Mouse (Mus musculus): ENCODE data around the gene Ghr.

Gene Ghr

DNA sequence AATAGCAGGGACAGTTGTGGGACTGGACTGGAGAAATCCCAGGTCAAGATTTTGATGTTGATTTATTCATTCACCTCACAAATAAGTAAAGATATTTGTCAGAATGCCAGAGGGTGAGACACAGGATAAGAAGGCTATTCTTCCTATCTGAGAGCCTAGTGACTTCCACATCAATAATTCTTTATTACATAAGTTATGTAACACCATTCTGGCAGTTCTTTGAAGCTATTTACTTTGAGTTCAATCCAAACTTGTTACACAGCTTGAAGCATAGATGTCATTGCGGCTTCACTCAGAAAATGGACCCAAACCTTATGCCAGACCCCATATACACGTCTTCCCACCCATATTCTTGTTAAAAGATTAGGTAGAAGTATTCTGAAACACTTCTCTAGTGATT is 133.7 kb downstream of the Ghr start:
- DNase-seq (ENCODE audit: low read depth, low spot score): no peak

DNA sequence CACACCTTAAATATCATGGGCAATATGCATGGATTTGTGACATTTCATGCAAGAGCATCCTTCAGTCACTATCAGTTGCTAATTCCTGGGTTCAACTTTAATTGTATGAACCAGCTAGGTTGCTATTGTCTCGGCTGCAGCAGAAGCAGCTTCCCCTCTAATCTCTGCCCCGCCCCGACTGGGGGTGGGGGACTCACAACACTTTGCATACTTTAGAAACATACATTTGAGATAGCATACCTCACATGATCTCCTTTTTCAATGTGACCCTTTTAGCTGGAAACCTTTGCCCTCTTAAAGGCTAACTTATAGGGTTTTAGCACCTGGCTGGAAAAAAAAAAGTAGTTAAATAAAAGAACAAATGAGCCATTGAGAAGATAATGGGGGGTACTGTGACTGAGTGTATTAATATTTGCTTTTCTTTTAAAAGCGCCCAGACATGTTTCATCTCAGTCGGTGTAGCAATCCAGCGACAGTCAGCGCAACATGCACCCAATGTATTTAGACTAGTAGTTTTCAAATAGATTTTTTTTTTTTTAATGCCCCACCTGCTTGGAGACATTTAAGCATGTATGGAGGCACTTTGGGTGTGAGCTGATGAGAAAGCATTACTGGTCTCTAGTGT is 137.9 kb downstream of the Ghr start:
- no peak for DNase-seq (ENCODE audit: low read depth, low spot score)

DNA sequence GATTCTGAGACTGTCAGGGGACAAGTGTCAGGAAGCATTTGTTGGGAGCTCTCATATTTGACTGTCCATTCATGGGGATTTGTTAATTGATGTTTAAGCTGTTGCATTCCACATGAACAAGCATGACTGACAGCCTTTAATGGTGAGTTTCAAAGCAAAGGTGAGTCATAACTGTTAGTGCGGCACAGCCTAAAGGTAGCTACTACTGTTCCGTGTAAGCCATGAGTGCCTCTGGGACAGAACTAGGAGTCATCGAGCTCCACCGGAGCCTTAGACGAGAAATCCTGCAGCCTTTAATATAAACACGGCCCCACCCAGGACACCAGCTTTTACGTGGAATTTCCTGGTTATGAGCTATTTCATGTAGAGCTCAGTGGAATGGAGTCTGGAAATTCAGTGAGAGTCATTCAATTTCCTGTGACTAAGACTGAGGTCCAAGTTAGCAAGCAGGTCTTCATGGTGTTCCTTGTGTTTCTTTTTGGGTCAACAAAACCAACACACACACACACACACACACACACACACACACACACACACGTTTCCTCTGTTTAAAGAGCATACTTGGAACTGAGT is 138.8 kb downstream of the Ghr start:
- DNase-seq (ENCODE audit: low read depth, low spot score): no peak

DNA sequence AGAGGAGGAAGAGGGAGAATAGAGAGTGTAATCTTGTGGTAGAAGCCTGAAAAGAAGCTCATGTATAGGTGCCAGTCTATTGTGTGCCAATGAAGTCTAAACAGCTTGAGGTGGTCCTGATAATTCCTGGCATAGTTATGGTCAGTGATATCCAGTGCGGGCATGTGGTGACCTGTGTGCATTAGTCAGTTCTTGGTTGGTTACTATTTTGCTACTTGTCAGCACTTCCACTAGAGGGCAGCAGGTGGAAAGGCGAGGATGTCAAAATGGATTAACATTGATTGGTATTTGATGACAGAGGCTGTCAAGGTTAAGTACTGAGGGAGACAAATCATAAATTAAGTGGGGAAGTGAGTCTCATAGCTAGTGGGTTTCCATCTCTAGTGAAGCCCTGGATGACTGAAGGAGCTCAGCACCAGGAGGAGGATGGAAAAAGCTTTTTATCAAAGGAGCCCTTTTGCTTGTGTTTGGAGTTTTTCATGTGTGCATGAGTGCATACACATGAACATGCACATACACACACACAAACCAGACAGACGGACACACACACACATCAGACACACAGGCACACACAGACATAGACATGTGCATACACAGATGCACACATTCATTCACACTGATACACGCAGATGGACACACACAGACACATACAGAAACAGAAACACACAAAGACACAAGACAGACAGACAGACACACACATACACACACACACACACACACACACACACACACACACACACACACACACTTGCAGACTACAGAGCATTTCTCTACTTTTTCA is 141.6 kb downstream of the Ghr start:
- peak; percentile 30 for DNase-seq (ENCODE audit: low read depth, low spot score)

DNA sequence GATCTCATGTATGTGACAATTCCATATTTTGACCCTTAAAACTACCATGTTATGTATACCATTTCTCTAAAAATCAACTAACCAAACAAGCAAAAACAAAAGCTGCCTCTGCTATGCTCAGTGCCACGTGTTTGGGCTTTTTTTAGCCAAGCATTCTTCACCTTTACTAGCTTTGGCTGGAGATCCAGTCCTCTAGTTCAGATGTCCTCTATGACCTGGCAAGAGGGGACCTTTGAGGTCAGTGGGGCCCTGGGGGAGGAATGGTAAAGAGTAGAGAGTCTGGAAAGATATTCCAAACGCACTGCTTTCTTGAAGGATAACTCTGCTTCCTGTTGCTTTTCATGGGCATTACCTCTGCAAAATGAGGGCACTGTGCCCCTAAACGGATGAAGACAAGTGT is 145.9 kb downstream of the Ghr start:
- no peak for DNase-seq (ENCODE audit: low read depth, low spot score)

DNA sequence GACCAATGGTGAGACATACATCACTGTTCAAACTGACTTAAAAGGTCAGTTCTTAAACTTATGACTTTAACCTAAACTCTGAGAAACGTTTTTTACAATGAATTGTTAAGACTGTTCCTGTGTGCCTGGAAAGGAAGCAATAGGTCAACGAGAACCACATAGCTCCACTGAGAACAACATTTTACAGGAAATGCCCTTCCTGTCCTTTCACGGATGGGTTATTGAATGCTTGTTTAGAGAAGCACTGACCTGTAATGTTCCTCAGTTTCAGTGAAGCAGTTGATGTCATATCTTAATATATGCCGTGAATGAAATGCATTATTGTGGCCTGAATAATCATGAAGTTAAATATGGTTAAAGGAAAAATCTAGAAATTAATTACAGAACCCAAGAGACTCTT is 147.7 kb downstream of the Ghr start:
- DNase-seq (ENCODE audit: low read depth, low spot score): no peak

DNA sequence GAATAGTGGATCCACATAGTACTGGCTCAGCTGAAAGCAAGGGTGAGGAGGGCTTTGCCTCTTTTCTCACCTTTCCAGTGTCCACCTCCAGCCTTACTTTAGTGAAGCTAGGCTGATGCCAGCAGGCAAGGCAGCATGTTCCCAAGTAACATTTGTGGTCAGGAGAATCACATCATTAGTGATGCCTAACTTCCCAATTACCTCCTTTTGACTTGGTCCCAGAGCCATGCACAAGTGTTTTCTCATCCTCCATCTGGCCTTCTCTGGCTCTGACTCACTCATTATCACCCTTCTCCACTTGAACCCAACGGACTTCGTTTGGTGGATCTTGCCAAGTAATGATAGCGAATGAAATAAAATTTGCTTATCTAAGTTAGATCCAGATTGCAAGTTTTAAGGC is 148.8 kb downstream of the Ghr start:
- no peak for DNase-seq (ENCODE audit: low read depth, low spot score)

DNA sequence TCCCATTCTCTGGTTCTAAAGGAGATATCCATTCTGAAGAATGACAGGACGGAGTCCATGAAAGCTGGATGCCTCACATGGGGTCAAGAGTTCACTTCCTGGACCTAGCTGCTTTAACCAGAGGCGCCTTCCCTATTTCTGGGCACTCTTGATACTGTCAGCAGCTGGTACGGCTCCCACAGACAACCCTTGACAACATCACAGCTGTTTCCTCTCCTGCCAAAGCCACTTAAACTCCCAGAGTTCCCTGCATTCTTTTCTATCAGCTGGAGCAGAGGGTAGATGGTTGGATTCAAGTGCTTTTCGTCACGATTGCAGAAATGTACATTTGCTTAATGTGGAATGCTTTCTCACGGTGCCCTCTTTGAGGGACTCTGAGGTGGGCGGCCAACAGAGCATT is 150.0 kb downstream of the Ghr start:
- no peak for DNase-seq (ENCODE audit: low read depth, low spot score)

DNA sequence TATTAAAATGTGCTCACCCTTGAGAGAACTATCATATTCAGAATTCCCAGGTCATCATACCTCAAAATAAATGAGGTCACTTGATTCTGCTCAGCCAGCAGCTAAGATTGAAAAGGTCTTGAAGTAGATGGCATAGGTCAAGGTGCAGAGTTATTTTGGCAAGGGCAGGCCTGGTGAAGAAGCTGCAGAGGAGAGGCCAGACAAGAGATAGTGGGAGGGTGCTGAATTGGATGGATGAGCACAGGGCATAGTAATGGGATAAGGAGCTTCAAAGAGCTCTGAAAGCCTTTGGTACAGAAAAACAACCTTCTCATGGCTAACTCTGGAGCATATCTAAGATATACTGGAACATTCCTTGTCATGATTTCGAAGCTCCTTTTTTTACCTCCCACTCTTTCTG is 150.5 kb downstream of the Ghr start:
- no peak for DNase-seq (ENCODE audit: low read depth, low spot score)

DNA sequence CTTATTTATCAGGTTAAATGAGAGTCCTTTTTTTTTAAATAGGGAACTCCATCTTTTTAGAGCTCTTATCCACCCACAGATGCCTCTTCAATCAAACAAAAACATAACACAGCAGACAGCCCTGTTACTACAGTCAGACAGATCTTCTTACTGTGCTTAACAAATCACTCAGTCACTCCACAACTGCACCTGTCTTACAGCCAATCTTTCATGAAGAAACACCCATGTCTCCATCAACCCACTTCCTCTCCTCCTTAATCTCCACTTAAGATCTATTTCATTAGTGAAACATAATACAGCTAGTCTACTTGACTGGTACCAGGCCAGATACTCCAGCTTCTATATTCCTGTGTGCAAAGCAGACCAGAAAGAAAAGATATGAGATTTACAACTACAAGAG is 153.9 kb downstream of the Ghr start:
- DNase-seq (ENCODE audit: low read depth, low spot score): no peak

DNA sequence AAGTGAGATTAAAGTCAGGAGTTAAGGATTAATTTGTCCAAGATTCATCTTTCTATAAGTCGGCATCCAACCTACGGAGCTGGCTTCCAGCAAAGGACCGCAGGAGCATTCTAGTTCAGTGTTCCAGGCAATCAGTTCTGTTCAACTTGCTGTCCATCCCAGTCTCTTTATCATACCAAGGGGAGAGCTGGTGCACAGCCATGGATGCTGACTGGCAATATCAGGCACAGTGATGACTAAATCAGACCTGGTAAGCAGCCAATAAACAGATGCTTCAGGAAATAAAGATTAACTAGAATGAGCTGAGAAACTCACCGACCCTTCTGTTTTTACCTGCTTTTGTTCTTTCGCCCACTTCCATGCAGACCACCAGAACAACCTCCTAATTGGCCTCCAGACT is 154.3 kb downstream of the Ghr start:
- DNase-seq (ENCODE audit: low read depth, low spot score): no peak

DNA sequence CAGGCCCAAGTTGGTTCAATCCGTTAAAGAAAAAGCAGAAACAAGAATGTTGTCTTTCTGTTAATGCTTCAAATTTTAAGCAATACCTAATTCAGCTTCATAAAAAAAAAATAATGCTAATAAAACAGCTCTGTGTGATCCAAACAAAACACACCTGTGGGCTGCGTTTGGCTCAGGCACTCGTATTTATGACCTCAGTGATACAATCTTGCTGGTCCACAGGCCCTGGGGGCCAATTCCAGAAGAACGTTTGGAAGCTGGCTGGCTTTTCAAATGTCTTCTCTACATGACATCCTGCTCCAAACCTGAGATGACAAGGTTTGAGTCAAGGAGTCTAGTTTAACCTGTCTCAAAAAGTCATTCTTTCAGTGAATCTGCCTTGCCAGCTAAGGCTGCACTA is 156.9 kb downstream of the Ghr start:
- DNase-seq (ENCODE audit: low read depth, low spot score): no peak

DNA sequence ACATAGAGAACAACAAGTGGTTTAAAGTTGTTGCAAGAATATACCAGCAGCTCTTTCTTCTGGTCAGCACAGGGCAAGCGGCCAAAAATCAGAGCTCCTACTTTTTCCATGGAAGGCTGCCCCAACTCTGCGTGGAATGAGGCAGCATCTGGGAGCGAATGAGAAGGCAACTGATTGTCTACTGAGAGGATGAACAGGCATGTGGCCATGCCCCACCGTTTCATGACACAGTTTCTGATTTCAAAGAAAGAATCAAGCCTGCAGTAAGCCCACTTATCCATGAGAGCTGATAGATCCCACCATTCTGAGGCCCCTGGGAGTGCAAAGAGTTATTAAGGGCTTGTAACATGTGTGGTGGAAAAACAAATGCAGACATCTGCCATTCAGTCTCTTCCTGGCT is 160.1 kb downstream of the Ghr start:
- DNase-seq (ENCODE audit: low read depth, low spot score): no peak

DNA sequence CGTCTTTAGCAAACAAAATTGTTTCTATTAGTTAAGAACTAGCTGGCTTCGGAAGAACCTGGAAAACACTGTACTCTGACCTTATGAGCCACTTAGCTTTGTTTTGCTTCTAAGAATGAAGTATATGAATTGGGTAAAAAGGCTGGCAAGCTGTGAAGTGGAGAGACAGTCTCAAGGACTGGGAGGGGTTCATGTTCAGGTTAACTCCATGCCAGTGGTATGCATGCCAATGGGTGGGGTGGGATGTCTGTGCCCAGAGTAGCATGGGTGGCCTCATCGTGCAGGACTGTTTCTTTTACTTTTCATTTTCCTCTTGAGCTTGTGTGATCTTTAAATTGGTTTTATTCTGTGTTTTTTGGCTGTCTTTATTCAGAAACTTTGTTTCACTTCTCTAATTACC is 165.6 kb downstream of the Ghr start:
- no peak for DNase-seq (ENCODE audit: low read depth, low spot score)

DNA sequence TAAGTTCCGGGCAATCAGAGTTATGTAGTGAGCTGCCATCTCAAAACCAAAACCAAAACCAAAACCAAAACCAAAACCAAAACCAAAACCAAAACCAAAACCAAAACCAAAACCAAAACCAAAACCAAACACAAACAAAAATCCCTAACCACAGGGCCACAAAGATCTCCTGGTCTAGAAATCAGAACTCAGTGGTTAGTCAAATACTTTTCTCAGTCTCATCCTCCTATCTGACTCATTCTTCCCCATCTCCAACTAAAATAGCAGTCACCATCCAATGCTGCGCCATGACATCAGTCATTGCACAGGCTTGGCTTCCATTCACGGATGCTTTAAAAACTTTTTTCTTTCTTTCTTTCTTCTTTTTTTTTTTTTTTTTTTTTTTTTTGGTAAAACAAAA is 170.2 kb downstream of the Ghr start:
- DNase-seq (ENCODE audit: low read depth, low spot score): no peak

DNA sequence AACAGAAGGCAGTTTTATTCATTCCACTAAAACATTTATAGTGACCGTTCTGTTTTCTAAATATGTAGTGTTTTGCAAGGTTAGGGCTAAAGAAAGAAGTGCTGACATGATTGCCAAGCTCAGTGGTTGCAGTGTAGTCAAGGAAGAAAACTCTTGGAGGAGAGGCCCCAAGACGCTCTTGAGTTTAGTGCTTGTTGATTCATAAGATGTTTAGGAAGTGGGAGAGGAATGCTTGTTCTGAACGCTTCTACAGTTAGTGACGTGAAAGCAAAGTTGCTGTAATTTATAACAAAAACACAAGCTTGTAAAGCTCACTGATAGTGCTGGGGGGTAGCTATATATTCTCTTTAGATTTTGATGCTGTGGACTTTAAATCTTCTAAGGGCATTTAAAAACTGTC is 174.8 kb downstream of the Ghr start:
- DNase-seq (ENCODE audit: low read depth, low spot score): no peak

DNA sequence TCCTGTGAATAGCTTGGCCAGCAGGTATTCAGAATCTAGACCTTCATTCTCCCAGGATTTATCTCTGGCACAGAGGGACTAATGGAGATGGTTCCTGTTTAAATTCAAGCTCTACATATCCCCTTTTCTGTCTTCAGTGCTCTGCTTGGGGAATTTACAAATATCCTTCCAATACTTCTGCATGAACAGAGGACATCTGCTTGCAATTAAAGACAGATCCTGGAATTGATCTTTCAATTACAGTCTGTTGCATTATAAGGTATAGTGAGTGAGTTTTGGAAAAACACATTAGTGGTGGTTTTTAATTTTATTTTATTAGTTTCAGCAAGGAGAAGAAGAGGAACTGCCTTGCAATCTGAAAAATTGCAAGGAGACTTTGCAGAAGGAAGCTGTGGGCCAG is 184.1 kb downstream of the Ghr start:
- peak; percentile 20 for DNase-seq (ENCODE audit: low read depth, low spot score)

DNA sequence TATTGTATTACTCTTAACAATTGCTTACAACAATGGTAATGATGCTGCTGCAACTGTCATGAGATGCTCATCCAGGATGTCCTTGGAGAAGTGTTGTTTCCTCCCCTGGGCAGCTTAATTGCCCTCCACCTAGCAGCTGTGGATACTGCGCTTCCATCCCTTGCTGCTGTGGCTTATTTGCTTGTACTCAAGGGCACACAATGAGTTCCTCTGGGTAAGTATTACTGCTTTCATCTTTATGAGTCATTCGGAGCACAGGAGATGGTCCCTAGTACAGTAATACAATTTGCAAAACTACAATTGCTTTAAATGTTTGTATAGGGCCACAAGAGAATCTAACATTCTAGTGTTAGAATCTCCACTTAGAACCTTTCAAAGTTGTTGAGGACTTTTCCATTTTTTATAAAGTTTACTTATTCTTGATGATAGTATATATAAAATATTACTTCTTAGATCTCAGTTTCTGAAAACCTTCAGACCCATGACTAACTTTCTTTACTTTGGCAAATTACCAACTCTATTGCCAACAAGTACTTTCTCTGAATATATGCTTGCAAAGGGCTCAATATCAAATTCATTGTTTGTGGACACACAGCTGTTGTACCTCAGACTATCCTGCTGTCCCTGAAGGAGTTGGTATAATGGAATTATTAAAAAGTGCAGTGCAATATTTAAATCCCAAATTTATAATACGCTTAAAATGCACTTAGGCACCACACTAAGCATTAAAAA is 185.8 kb downstream of the Ghr start:
- no peak for DNase-seq (ENCODE audit: low read depth, low spot score)

DNA sequence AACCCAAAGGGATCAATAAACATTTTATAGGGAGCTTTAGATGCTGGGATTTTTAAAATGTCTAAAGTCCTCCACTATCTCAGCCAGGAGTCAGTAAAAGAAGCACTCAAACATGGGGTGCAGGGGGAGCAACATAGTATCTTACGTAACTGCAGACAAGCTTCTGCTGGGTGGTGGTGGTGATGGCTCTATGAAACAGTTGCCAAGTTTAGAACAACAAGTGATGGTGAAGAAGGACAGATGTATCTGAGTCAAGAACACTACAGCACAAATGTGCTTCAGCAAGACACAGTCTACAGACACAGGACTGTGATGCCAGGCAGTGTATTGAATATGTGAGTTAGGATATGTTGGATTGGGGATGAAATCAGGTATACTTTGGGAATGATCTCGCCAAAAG is 187.1 kb downstream of the Ghr start:
- no peak for DNase-seq (ENCODE audit: low read depth, low spot score)

DNA sequence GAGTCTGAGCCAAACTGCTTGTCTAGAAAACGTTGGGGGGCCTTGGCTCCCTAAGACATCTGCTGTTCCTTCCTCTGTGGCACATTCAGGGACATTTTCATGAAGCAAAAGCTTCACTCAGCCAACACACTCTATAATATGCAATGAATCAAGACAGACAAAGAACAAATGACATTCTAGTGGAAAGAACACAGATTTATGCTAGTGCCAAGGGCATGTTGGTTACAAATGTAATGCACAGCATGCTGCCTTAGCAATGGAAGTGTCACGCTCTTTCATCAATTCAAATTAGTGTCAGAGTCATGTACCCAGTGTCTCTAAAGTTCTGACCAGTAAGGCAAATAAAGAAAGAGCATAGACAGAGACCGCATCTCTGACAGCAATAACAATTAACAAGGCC is 187.6 kb downstream of the Ghr start:
- no peak for DNase-seq (ENCODE audit: low read depth, low spot score)

DNA sequence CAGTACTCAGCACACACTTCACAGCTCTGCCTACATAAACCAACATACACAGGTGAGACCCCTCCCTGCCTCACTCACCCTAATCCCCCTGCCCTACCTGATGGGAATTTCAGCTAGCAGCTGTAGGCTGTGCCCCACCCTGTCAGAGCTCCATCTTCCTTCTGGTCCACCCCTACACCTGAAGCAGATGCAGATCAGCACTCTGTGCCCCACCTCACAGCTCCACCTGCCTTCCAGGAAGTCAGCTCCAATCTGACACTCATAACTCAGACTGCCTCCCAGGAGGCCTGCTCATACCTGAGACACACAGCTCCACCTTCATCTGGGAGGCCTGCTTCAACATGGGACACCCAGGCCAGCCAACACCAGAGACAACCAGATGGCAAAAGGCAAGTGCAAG is 192.6 kb downstream of the Ghr start:
- DNase-seq (ENCODE audit: low read depth, low spot score): no peak

DNA sequence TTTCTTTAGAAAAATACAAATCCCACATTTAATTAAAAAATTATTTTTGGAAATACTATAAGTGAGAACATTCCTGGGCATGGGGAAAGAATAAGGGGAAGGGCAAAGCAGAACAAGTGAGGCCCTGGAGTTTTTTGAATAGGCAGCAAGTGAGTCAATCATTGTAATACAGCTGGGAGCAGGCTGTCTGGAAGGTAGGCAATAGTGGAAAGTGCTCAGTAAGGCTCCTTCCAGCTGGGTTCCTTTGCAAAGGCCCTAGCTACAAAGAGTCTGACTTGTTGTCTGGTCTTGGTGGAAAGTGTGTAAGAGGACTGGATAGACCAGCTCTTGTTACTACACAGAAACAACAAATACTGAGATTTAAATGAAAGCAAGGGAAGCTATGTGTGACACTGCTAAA is 194.3 kb downstream of the Ghr start:
- no peak for DNase-seq (ENCODE audit: low read depth, low spot score)

DNA sequence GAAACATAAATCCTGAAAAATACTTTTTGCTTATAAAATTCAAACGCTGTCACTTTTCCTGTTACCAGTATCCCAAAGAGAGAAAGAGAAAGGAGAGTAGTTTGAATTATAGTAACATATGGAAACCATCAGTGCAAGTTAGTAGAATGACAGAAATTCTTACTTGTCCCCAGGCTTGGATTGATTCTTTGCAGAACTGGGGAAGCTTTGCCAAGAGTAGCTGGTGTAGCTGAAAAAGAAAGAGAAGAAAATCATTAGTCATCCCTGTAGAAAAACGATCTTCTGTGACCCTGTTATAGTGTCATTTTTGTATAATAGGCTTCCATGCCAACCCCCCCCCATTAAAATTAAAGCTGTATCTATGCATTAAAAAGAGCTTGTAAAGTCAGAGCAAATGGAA is 194.8 kb downstream of the Ghr start:
- no peak for DNase-seq (ENCODE audit: low read depth, low spot score)
